Mouse (Mus musculus): ENCODE results near the gene Casz1.

DNA sequence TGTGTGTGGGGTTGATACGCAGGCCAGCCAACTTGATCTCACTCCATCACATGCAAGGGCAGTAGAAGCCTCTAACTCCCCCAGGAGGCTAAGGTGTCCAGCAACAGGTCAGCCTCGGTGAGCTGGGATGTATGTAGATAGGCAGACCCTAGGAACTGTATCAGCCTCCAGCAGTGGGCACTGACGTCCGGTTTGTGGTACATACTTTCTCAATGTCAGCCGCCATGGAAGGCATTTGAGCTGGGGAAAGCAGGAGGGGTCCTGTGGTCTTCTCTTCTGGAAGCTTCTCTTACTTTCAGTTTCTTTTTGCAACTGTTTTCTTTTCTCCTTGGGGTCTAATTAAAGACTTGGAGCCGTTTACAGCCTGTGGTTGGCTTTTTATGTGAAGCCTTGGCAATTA, 45.2 kb downstream of the Casz1 start:
- TF ChIP-seq CTCF (IDR thresholded peaks at IDR 0.05) (no peak), EP300 (IDR thresholded peaks at IDR 0.05) (no peak)
